Mouse (Mus musculus) cortical plate, adult 2 months (tissue): ENCODE measurements around the gene Kcnmb2.

ENCODE experiments used
- CTCF ChIP-seq: fragments of 200-500 bp; IDR thresholded peaks from 2 replicates; pipeline ENCODE4 v1.5.1; 2011; ENCODE audit warnings: mild to moderate bottlenecking, control low read depth, low read length; ENCODE audit not compliant: insufficient read depth; ENCODE audit errors: extremely low read depth
- POLR2A ChIP-seq: fragments of 200-500 bp; IDR thresholded peaks from 2 replicates; pipeline ENCODE4 v1.6.1; 2011; ENCODE audit warnings: mild to moderate bottlenecking, low read length, control low read depth; ENCODE audit not compliant: insufficient read depth; ENCODE audit errors: extremely low read depth

DNA sequence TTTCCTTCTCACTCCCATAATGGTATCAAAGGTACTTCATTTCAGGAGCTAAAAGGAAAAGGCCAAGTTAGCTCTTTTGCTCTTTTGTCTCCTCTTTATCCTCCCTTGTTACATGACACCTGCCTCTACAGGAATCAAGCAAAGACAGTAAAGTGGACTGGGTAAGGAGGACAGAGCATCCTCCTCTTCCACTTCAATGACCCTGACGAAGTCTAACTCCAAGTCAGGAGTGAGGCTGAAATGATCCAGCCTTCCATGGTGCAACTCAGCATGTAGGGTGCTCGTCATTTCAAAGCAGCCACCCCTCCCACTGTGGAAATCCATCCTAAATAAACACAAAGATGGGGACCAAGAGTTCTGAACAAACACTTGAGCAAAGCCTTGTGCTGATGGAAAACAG is 9.7 kb upstream of the Kcnmb2 start:
- TF ChIP-seq POLR2A (no peak), CTCF (no peak)
